Mouse (Mus musculus) B cell, adult 62 days (primary cell): ENCODE results near the gene Eif4g3. TPM values are rescaled to one million over a fixed set of nuclear protein-coding genes. Genes with fewer than 3 reads are reported as not detected.

Experiments used
- total RNA-seq: library from RNA; stranded (reverse); gene quantifications from 4 replicates; pipeline ENCODE4 v1.2.4, GENCODE M21; 2023

Gene Eif4g3
- total RNA-seq, result 163 to 180 TPM (median 170 TPM) in 4 replicates

DNA sequence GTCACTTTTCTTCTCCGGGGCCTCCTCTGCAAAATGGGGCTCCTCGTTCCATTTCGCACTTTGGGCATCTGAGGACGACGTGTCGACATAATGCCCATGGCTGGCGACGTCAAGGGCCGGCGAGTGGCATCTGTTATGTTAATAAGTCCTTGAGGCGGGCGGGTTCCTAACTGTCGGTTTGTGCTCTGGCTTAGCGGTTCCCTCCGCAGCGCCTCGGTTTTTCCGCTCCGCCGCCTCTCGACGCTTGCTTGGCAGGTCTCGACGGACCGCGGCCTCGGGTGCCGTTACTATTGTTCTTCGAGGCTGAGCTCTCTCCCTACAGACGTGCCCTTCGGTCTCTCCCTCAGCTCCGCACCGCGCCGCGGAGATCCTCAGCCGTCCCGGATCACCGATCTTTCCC lies at the start of gene Eif4g3:
Eif4g3 (plus strand) TSS at position 133 of the 400 bp plus-strand sequence.

DNA sequence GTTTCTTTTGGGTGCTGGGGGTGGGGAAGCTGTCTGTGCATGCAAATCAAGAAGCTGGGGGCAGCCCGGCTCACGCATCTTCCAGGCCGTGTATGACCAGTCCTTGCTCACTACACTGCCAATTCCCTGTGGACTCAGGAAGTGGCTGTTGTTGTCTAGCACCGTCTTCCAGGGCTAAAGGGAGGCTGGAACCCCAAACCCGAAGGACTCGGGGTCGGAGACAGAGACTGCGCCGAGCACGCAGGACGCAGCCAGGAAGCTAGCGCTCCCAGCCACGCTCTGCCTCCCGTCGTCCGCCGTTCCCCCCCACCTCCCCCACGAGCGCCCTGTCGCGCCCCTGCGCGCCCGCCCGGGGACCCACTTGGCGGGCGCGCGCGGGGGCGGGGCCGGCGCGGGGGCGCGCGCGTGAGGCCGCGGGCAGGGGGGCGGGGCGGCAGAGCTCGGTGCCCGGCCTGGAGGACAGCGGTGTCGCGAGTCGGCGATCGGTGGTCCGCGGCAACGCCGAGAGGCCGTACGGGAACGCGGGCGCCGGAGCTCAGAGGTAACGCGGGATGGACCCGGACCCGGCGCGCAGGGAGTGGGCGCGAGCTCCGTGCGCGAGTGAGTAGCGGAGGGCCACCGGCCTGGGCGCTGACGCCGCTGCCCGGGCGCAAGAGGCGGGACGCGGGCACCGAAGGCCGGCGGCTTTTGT lies 223.5 kb downstream of the Eif4g3 start, which contains the start of gene Hp1bp3:
Hp1bp3 (plus strand) TSS at position 97 of the 691 bp plus-strand sequence.

DNA sequence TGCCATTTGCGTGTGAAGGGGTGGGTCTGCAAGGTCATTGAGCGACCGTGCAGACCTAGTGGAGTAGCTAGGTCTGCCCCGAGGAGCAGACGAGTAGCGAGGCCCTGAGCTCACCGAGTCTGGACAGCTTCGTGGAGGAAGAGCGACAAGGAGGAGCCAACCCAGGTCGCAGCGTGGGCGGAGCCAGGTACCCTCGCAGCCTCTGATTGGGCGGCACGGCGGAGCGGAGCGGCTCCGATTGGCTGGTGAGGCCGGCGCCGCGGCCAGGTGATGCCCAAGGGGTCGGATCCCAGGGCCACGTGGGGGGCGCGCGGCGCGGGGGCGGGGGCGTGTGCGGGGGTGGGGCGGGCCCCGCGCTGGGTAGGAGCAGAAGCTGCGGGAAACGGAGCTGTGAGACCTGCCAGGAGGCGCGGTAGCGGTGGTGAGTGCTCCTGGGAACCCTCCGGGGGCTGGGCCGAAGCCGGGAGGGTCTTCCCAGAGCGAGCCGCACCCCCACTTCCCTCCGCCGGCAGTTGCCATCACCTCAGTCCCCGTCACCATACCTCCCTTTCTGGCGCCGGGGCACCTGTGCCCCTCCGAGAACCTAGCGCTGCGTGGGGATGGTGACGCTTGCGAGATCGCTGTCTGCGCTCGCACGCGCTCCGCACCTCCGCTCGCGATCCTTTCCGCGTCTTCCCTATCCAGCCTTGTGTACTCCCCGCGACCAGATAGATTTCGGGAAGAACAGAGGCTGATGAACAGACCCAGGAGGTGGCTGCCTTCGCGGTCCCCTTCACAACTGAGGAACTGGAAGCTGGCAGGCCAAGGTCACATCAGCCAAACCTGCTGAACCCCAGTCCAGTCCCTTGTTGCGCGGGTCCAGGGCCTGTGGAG lies 257.5 kb downstream of the Eif4g3 start, which contains the start of the genes Sh2d5 and Kif17:
Sh2d5 (plus strand) TSS at position 316 of the 873 bp plus-strand sequence.
Kif17 (plus strand) TSS at position 348 of the 873 bp plus-strand sequence.

Other genes starting within 250 kb of the Eif4g3 start
- 44.1 to 50.9 TPM (median 44.5 TPM) in 4 replicates for gene Alpl, start 196.6 kb upstream of the Eif4g3 start, total RNA-seq
- 23.2 to 35.4 TPM (median 31.3 TPM) in 4 replicates for gene Ece1, start 130.8 kb upstream of the Eif4g3 start, total RNA-seq
- gene Hp1bp3, start 223.3 kb downstream of the Eif4g3 start, total RNA-seq, result 101 to 109 TPM (median 106 TPM) in 4 replicates